Mouse (Mus musculus): ENCODE data around the gene Ptgr1. TPM values are rescaled to one million over a fixed set of nuclear protein-coding genes. Genes with fewer than 3 reads are reported as not detected.
A peak's percentile ranks its signal among the peaks of the same experiment; 100 is the strongest.

Gene Ptgr1
- 1 to 10 TPM; 3.4 to 3.6 TPM for total RNA-seq (2021)

DNA sequence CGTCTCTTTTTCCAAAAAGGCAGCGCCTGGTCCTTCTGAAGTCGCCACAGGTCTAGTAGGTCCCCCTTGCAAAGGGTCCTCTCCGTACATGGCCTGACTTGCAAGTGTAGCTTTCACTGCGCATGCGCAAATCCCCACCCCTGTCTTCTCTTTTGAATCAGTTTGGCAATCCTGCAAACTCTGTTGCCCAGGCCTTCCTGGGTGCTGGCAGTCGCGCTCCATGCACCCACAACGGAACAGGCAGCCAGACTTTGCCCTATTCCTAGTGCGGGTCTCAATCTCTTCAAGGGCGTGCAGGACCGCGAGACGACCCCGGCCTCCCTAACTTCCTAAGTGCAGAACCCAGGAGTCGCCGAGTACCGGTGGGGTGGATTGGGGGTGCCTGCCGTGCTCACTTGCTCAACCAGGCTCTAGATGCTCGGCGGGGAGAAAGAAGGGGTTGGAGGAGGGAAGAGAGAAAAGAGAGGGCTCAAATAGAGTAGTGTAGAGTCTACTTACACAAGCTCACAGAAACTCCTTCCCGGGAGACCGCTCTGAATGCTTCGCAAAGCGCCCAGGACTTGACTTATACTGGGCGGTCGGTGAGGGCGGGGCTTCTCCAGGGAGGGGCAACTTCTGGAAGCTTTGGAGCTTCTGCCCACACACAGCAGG lies at the start of gene Ptgr1:
TSS of gene Ptgr1 (minus strand) at position 580 of the 651 bp plus-strand sequence.
- intact Hi-C loops (cut with DNase I) = no loop called here

DNA sequence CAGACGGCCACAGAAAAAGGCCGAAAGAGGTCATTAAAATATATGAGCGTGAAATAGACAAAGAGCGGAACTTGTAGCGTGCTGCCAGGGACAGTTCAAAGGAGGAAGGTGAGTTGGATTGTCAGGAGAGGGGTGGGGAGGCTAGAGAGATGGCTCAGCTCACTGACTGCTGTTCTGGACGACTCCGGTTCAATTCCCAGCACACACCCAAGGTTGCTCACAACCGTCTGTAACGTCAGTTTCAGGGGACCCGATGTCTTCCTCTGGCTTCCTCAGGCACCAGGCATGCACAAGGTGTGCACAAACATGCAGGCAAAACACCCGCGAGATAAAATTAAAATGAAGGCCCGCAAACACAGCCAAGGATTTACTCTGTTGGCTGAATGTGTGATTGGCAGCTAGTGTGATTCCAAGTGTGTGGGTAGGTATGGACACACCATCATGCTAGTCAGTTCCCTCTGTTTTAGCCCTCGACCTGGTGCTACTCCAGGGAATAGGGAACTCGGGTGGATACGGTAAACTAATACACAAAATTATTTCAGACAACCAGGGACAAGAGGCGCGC lies 48.9 kb upstream of the Ptgr1 start:
- intact Hi-C loops (cut with DNase I) = no loop called here
- no peak for DNase-seq (ENCODE audit: extremely low spot score in 1 of 2, low spot score in 2 of 2)

More for the DNA sequence above, at the start of gene Ptgr1:
- peak; percentile 78 to 88 for DNase-seq (ENCODE audit: extremely low spot score in 1 of 2, low spot score in 2 of 2)

DNA sequence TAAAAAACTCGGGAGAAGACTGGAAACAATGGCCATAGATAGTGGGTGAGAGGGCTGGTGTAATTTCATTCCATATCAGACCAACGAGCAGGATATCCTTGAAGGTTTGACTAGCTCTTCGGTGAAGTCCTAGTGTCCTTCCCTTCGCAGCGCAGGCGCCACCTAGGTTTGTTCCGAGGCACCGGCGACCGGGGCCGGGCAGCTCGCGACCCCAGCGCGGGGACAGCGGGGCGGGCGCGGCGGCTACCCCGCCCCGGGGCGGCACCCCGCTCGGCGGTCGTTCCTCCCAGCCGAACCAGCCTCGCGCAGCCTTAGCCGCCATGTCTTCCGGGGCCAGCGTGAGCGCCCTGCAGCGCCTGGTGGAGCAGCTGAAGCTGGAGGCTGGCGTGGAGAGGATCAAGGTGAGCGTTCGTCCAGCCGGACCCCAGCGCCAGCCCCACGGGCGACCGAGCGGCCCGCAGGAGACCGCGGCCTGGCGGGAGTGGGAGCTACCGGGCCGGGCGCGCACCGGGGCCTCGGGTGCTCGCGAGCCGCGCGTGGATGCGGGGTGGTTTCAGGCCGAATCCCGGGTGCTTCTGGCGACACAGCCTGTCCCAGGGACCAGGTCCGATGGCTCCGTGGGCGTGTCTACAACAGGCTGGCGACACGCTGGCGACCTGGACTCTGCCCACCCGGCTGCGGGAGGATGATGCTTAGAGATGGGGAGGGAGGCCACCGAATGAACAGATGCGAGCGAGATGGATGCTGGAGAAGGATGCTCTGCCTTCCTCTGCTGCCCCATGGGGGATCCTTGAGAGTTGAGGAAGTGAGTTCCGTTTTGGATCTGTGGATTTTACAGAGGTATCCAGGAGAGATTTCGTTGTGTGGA lies 48.2 kb upstream of the Ptgr1 start, which contains the start of gene Gng10:
TSS of gene Gng10 (plus strand) at position 171 of the 868 bp plus-strand sequence.
- intact Hi-C loops (cut with DNase I) = no loop called here

DNA sequence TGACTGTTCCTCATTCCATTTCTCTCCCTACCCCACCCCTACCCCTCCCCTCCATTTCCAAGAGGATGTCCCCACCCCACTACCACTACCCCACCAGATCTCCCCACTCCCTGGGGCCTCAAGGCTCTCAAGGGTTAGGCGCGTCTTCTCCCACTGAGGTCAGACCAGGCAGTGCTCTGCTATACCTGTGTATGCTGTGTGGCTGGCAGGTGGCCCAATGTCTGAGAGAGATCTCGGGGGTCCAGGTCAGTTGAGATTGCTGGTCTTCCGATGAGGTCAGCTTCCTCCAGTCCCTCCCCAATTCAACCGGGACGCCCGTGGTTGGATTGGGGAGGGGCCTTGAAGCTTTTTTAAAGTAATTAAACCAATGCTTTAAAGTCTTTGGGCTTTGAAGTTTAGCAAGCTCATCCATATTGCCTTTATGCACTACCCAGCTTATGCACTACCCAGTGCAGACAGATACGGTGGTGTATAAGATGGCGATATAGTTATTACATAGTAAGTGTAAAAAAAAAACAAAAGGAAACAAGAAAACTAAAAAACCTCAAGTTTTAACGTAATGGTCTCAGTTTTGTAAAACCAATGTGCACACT lies 47.5 kb upstream of the Ptgr1 start:
- intact Hi-C loops (cut with DNase I) = no loop called here
- DNase-seq (ENCODE audit: extremely low spot score in 1 of 2, low spot score in 2 of 2) = peak in 1 of 2 experiments; percentile 57

More for the DNA sequence above, 48.2 kb upstream of the Ptgr1 start, which contains the start of gene Gng10:
- DNase-seq (ENCODE audit: extremely low spot score in 1 of 2, low spot score in 2 of 2) = peak; percentile 62 to 85

DNA sequence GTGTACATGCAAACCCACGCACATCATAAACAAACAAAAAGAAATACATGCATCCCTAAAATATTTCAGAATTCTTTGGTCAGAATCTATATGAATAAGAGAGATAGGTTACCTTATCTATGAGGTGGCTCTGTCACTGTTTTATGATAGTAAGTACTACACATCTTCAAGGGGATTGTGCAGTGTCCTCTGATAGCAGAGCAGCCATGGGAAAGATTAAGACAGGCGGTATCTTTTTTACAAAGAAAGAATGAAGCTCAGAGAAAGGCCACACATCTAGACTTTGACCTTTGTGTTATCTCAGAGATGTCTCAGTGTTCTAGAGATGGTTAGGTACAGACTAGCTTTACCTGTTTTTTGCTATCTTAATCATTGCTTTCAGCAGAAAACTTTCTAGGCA lies 30.0 kb upstream of the Ptgr1 start:
- intact Hi-C loops (cut with DNase I) = no loop called here
- no peak for DNase-seq (ENCODE audit: extremely low spot score in 1 of 2, low spot score in 2 of 2)

DNA sequence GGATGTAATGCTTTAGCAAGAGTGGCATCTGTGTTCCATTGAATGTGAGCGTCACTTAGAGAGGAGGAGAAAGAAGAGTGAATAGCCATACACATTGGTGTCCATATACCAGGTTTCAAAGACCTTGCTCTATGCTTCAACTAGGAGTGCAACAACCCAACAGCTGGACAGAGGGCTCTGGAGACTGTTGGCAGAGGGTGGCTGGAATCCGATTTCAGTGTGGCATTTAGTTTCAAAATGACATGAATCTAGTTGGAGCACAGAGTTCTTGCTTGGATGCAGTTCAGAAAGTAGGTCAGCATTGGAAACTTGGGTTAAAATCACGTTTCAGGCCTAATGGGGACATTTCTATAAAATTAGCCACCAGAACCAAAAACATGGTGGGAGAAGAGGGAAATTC lies 28.3 kb upstream of the Ptgr1 start:
- intact Hi-C loops (cut with DNase I) = no loop called here
- DNase-seq (ENCODE audit: extremely low spot score in 1 of 2, low spot score in 2 of 2) = no peak

DNA sequence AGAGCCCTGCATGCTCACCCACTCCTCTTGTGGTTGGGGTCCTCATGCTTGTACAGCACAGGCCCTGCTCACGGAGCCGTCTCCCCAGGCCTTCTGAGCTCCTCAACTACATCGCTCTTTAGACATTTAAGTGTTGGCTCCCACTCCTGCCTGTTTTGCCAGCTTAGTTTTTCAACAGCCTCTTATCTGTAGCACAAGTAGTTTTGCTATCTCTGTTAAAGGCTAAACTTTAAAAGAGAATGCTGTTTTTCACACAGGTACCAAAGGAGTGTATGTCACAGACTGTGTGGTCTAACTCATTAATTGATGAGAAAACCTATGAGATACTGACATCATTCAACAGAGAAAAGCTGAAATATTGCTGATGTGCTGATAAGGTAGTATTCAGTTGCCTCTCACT lies 24.5 kb upstream of the Ptgr1 start:
- no peak for DNase-seq (ENCODE audit: extremely low spot score in 1 of 2, low spot score in 2 of 2)
- intact Hi-C loops (cut with DNase I) = no loop called here

DNA sequence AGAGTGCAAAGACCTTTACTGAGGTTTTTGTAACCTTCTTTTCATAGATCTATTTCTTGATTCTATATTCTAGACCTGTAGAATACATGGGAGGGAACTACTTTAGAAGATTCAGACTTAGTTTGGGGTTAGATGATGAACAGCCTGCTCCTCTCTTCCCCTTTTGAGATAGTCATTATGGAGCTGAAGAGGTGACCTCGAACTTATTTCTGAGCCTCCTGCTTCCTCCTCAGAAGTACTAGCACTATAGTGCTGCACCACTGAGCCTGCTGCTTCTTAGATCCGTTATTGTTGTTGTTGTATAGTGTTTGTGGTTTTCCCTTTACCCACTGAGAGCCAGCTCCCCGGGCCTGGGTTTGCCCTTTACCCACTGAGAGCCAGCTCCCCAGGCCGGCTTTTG lies 22.8 kb upstream of the Ptgr1 start:
- DNase-seq (ENCODE audit: extremely low spot score in 1 of 2, low spot score in 2 of 2) = no peak
- intact Hi-C loops (cut with DNase I) = no loop called here

DNA sequence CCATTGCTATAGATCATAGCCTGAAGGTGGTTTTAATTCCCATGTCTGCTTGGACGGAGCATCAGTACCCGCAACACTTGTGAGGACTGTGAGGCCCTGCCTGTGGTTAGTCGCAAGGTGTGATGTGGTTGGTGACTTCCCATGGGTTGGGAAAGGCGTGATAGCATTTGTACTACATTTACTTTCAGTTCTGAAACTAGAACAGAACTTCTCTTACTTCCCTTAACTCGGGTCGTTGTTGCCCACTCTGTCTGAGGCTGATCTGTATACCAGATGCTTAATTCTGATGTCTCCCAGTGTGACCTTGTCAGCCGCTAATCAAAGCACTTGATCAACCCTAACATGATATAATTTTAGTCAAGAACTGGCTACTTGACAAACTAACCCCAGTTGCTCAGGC lies 22.3 kb upstream of the Ptgr1 start:
- intact Hi-C loops (cut with DNase I) = no loop called here
- no peak for DNase-seq (ENCODE audit: extremely low spot score in 1 of 2, low spot score in 2 of 2)

DNA sequence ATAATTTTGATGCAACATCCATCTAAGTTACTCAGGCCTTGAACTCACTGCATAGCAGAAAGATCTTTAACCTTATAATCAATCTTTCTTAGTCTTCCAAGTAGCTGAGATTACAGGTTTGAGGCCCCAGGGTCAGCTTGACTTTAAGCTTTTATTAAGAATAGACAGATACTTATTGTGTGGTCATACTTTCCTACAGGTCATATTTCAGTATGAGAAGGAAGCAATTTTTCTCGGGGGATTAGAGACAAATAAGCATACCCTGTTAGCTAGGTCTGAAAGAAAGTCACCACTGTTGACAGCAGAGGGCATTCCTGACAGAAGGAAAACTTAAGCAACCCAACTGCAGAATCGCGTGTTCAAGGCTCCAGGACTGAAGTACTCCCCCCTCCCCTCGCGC lies 21.1 kb upstream of the Ptgr1 start:
- no peak for DNase-seq (ENCODE audit: extremely low spot score in 1 of 2, low spot score in 2 of 2)
- intact Hi-C loops (cut with DNase I) = no loop called here

DNA sequence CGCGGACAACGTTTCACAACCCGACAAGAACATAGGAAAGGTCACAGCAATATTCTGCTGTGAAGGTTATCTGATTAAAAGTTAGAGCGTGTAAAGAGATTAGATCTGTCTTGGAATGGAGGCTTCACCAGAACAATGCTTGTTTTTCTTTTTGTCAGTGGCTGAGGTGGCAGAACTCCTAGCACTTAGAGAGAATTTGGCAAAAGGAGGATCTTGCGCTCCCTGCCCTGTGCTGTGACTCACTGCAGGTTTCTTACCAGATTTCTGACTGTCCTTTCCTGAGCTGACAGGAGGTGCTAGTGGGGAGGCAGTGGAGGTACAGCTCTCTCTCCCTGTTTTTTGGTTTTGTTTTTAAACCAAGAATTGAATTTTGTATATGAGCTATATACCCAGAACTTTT lies 20.1 kb upstream of the Ptgr1 start:
- no peak for DNase-seq (ENCODE audit: extremely low spot score in 1 of 2, low spot score in 2 of 2)
- intact Hi-C loops (cut with DNase I) = no loop called here

DNA sequence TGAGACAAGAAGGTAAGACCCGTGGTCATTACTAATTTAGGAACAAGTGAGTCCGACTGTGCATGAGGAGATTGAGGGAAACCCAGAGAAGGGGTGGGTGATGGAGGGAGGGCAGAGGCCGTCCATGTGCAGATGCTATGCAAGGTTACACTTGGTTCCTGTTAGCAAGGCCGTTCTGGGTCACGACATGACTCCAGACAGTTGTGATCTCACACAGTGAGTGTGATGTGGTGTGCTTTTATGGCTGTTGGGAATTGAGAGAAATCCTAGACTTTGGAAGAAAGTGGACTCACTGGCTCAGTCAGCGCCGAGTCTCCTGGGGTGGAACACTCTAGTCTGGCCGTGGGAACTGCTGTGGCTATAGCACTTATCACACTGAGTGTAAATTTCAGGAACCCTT lies 19.3 kb upstream of the Ptgr1 start:
- intact Hi-C loops (cut with DNase I) = no loop called here

DNA sequence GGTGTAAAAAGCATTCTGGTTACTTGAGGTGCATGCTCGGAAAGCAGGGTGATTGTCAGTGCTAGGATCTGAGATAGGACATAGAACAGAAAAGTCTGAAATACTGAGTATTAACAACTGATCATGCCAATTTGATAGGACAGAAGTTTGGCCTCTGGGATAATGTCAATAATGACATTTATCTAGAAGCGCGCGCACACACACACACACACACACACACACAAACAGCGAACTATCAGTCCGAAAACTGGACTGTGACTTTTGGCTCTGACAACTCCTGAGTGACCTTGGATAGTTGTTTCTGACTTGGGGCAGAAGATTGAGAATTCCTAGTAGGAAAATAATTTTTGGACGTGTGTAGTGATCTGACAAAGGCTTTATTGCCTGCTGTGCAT lies 16.9 kb upstream of the Ptgr1 start:
- intact Hi-C loops (cut with DNase I) = no loop called here
- no peak for DNase-seq (ENCODE audit: extremely low spot score in 1 of 2, low spot score in 2 of 2)

More for the DNA sequence above, 19.3 kb upstream of the Ptgr1 start:
- no peak for DNase-seq (ENCODE audit: extremely low spot score in 1 of 2, low spot score in 2 of 2)

DNA sequence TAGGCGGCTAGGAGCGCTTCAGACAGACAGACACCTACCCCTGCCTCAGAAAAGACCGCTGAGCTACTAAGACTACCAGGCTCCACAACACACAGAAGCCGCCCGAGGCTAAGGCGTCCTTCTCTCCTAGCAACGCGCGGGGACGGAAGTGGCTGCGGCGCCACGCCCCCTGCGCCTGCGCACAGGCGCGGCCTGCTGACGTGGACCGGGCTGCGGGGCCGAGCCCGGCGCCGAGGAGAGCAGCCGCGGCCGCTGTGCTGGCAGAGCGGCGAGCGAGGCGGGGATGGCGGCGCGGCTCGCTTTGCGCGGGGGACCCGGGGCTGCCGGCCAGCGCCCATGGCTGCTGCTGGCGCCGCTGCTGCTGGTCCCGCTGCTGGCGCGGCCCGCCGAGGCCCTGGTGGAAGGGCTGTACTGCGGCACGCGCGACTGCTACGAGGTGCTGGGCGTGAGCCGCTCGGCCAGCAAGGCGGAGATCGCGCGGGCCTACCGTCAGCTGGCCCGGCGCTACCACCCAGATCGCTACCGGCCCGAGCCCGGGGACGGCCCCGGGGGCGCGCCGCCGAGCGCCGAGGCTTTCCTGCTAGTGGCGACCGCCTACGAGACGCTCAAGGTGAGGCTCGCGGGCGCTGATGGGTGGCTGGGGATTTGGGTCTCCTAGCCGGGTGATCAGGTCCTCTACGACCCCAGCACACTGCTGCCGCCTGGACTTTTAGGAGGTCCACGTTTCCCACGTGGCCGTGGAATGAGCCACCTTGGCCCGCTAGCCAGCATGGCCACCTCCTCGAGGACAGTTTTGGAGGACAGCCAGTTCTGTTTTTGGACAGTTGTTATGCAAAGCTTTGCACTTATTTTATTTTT lies 16.3 kb upstream of the Ptgr1 start, which contains the start of gene Gm20503:
TSS of gene Gm20503 (plus strand) at position 263 of the 858 bp plus-strand sequence.
- intact Hi-C loops (cut with DNase I) = no loop called here
- peak; percentile 86 to 94 for DNase-seq (ENCODE audit: extremely low spot score in 1 of 2, low spot score in 2 of 2)

DNA sequence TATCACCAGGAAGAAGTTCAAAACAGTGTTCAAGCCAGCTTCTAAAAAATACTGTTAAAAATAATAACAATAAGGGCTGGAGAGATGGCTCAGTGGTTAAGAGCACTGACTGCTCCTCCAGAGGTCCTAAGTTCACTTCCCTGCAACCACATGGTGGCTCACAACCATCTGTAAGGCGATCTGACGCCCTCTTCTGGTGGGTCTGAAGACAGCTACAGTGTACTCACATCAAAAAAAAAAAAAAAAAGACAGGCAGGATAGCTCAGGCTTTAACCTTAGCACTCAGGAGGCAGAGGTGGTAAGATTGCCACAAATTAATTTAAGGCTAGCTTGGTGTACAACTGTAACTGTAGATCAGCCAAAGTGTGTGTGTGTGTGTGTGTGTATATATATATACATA lies 13.7 kb upstream of the Ptgr1 start:
- intact Hi-C loops (cut with DNase I) = no loop called here
- DNase-seq (ENCODE audit: extremely low spot score in 1 of 2, low spot score in 2 of 2) = peak in 1 of 2 experiments; percentile 39

DNA sequence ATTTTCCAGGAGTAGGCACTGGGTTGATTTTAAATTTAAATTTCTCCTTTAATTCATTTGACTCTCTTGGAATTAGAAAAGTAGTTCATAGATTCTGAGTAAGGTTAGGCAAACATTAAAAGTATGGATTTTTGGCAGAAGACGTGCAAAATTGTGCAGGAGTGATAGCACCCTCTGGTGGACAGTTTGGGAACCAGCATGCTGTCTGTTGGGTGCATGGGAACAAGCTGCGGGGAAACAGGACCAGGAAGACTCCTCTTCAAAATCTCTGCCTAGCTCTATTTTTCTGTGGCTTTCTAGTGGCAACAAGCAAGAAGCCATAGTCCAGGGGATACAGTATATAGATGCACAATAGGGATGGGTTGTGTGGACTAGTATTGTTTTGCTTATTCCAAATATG lies 12.8 kb upstream of the Ptgr1 start:
- intact Hi-C loops (cut with DNase I) = no loop called here
- peak; percentile 73 to 80 for DNase-seq (ENCODE audit: extremely low spot score in 1 of 2, low spot score in 2 of 2)

DNA sequence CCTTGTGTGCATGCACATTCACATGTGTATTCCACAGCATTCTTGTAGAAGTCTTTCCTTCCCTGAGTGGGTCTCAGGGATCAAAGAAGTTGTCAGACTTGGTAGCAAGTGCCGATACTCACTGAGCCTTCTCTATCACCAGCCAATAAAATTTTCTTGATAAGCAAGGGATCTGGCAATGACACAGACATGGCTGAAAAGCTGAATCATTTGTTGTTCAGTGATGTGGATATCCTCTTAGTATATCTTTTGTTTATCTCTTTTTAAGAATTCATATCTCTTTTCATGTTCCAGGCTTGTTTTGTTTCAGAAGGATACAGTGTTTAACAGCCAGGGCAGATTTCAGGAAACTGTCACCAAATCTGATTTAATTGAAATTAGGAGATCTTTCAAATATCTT lies 11.8 kb upstream of the Ptgr1 start:
- intact Hi-C loops (cut with DNase I) = no loop called here
- no peak for DNase-seq (ENCODE audit: extremely low spot score in 1 of 2, low spot score in 2 of 2)

DNA sequence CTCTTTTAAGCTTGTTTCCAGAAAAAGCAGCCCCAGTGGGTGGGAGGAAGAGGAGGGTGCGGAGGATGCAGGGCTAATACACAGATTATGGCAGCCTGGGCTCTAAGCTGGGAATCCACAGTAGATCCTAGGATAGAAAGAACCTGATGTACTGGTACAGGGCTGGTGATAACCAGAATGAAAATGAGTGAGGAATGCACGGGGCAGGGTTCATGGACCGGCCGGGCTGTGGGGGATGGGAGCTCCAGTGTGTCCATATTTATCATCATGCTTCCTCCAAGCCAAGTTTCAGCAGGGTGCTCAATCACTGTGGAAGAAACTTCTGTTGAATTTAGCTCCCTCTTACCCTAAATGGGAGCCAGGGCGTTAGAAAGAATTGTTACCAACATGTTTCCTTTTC lies 10.2 kb upstream of the Ptgr1 start:
- DNase-seq (ENCODE audit: extremely low spot score in 1 of 2, low spot score in 2 of 2) = peak in 1 of 2 experiments; percentile 45
- intact Hi-C loops (cut with DNase I) = no loop called here
